Mouse (Mus musculus) kidney, adult 2 months (tissue): ENCODE results near the gene AC170998.1. TPM values are rescaled to one million over a fixed set of nuclear protein-coding genes. Genes with fewer than 3 reads are reported as not detected.

Experiments
- DNase-seq: peaks from one replicate; pipeline ENCODE4 v3.0.0; 2021
- H3K27ac ChIP-seq: fragments of 200-500 bp; 2 replicates; pipeline ENCODE4 v1.5.1; 2012; ENCODE audit warnings: low read depth, low read length, control low read depth, inconsistent platforms; ENCODE audit not compliant: insufficient read depth
- H3K27me3 ChIP-seq: fragments of 200-500 bp; replicated peaks from 2 replicates; pipeline ENCODE4 v1.6.1; 2012; ENCODE audit warnings: mild to moderate bottlenecking, moderate library complexity, low read length, inconsistent platforms; ENCODE audit not compliant: control insufficient read depth, insufficient read depth
- H3K36me3 ChIP-seq: fragments of 200-500 bp; 2 replicates; pipeline ENCODE4 v1.6.1; 2012; ENCODE audit warnings: mild to moderate bottlenecking, moderate library complexity, low read length, inconsistent platforms; ENCODE audit not compliant: control insufficient read depth, insufficient read depth
- H3K4me1 ChIP-seq: fragments of 200-500 bp; 2 replicates; pipeline ENCODE4 v1.6.1; 2011; ENCODE audit warnings: low read length; ENCODE audit not compliant: control insufficient read depth, insufficient read depth
- H3K4me3 ChIP-seq: fragments of 200-500 bp; 2 replicates; pipeline ENCODE4 v1.5.1; 2011; ENCODE audit warnings: mild to moderate bottlenecking, low read depth, low read length, control low read depth; ENCODE audit not compliant: insufficient read depth
- CTCF ChIP-seq: fragments of 200-500 bp; conservative IDR thresholded peaks from 2 replicates; pipeline ENCODE4 v1.5.1; 2011; ENCODE audit warnings: low read depth, mild to moderate bottlenecking, control low read depth, low read length, moderate library complexity, mixed read lengths; ENCODE audit not compliant: insufficient read depth, insufficient read length
- POLR2A ChIP-seq: fragments of 200-500 bp; IDR thresholded peaks from one replicate; pipeline ENCODE4 v1.6.1; 2011; ENCODE audit warnings: low read depth, low read length, control low read depth
- whole genome bisulfite sequencing: fragments of 180-500 bp; shearing (Covaris S2); methylation state at CpG from one replicate; pipeline ENCODE4 v1.1.7; 2018; 5-methylcytosine and 5-hydroxymethylcytosine counted together
- polyA plus RNA-seq: library from polyadenylated mRNA; depleted of rRNA; stranded (reverse); fragments of >200 nt; gene quantifications from 2 replicates; pipeline ENCODE4 v1.2.3, GENCODE M21; 2012

Gene AC170998.1
- polyA plus RNA-seq, 1 experiment, result 0.63 TPM

- 52% methylated on average over 2 of the region's 2 CpGs for WGBS
- H3K27ac ChIP-seq, result peak overlapping the region; percentile 61
- TF ChIP-seq CTCF, result no peak
- TF ChIP-seq POLR2A, result no peak
Measured at GRCm38 (mm10) chr17:28707816-28708215, 18.1 kb upstream of the AC170998.1 start.

GRCm38 (mm10) chr17:28708989-28709388 is 16.9 kb upstream of the AC170998.1 start:
- no peak for DNase-seq
- Histone ChIP-seq H3K4me1 (peaks cover 49% of the 10 kb centered on the region), H3K27me3 (no peaks in the 10 kb centered on the region), H3K4me3 (no peak overlapping the region), H3K27ac (peak overlapping the region; percentile 40; the same call in 1 of the 2 replicates), H3K36me3 (no peaks in the 10 kb centered on the region; the same call in 1 of the 2 replicates)
- no peak for TF ChIP-seq POLR2A
- no peak for TF ChIP-seq CTCF
- 16% methylated on average over 2 of the region's 2 CpGs for WGBS

More at GRCm38 (mm10) chr17:28707816-28708215, 18.1 kb upstream of the AC170998.1 start:
- Histone ChIP-seq H3K4me1 (peaks cover 46% of the 10 kb centered on the region), H3K4me3 (no peak overlapping the region), H3K36me3 (no peaks in the 10 kb centered on the region), H3K27me3 (no peaks in the 10 kb centered on the region)
- peak; percentile 68 for DNase-seq

GRCm38 (mm10) chr17:28709552-28710290 is 16.2 kb upstream of the AC170998.1 start:
- Histone ChIP-seq H3K36me3 (no peaks in the 10 kb centered on the region; the same call in 1 of the 2 replicates), H3K27ac (peak overlapping the region; percentile 37), H3K27me3 (no peaks in the 10 kb centered on the region), H3K4me3 (no peak overlapping the region), H3K4me1 (peaks cover 49% of the 10 kb centered on the region)
- 78% methylated on average over 8 of the region's 8 CpGs for whole genome bisulfite sequencing
- no peak for TF ChIP-seq CTCF
- no peak for TF ChIP-seq POLR2A
- DNase-seq, result peak; percentile 59

GRCm38 (mm10) chr17:28710291-28710688 is 15.6 kb upstream of the AC170998.1 start:
- WGBS, result 67% methylated on average over 8 of the region's 8 CpGs
- peak overlapping the region; percentile 43 for H3K27ac ChIP-seq
- H3K4me1 ChIP-seq, result peaks cover 49% of the 10 kb centered on the region
- H3K36me3 ChIP-seq, result peaks cover under 1% of the 10 kb centered on the region; the same call in 1 of the 2 replicates
- no peak overlapping the region for H3K4me3 ChIP-seq
- TF ChIP-seq POLR2A, result no peak
- TF ChIP-seq CTCF, result no peak
- no peak for DNase-seq
- H3K27me3 ChIP-seq, result no peaks in the 10 kb centered on the region

- peak overlapping the region; percentile 43; the same call in 1 of the 2 replicates for H3K27ac ChIP-seq
Measured at GRCm38 (mm10) chr17:28711237-28711636, 14.6 kb upstream of the AC170998.1 start.

GRCm38 (mm10) chr17:28712305-28712704 is 13.6 kb upstream of the AC170998.1 start:
- TF ChIP-seq POLR2A, result no peak
- TF ChIP-seq CTCF, result no peak
- Histone ChIP-seq H3K4me3 (no peak overlapping the region), H3K27me3 (no peaks in the 10 kb centered on the region), H3K36me3 (peaks cover 6% of the 10 kb centered on the region; the same call in 1 of the 2 replicates), H3K27ac (peak overlapping the region; percentile 72), H3K4me1 (peaks cover 39% of the 10 kb centered on the region)
- peak; percentile 40 for DNase-seq
- 22% methylated on average over 6 of the region's 6 CpGs for WGBS

More at GRCm38 (mm10) chr17:28711237-28711636, 14.6 kb upstream of the AC170998.1 start:
- DNase-seq, result peak; percentile 75
- TF ChIP-seq POLR2A (no peak), CTCF (no peak)
- peaks cover 5% of the 10 kb centered on the region; the same call in 1 of the 2 replicates for H3K36me3 ChIP-seq
- H3K4me1 ChIP-seq, result peaks cover 48% of the 10 kb centered on the region
- H3K27me3 ChIP-seq, result no peaks in the 10 kb centered on the region
- WGBS, result 55% methylated on average over 6 of the region's 6 CpGs
- H3K4me3 ChIP-seq, result no peak overlapping the region

GRCm38 (mm10) chr17:28714006-28714405 is 11.9 kb upstream of the AC170998.1 start:
- Histone ChIP-seq H3K4me1 (peaks cover 36% of the 10 kb centered on the region), H3K4me3 (no peak overlapping the region), H3K27me3 (no peaks in the 10 kb centered on the region), H3K27ac (no peak overlapping the region), H3K36me3 (peaks cover 6% of the 10 kb centered on the region; the same call in 1 of the 2 replicates)
- 95% methylated on average over 3 of the region's 3 CpGs for WGBS
- no peak for DNase-seq
- TF ChIP-seq CTCF (no peak), POLR2A (no peak)
